In genomic region chr7:112679513-112680245, GRCm38 (mm10) we compare ENCODE assay signal across 8 mouse cellular contexts. TPM values are rescaled to one million over a fixed set of nuclear protein-coding genes. Genes with fewer than 3 reads are reported as not detected.
DNase-seq lines count a peak whose midpoint lies in the region; ATAC-seq and TF ChIP-seq lines count a peak whose summit lies in the region.

No protein-coding gene starts in this region.

- peak overlapping the region; percentile 94 for H3K9ac ChIP-seq in ES-Bruce4 (ENCODE audit: low read depth, poor library complexity, severe bottlenecking)
- peak overlapping the region; percentile 98 for H3K9ac ChIP-seq in heart, embryonic 11.5 days (ENCODE audit: low read depth, low read length)
- H3K9ac ChIP-seq in kidney, embryonic 14.5 days (ENCODE audit: low read depth, low read length) = peak overlapping the region; percentile 98
- peak overlapping the region; percentile 97 for H3K9ac ChIP-seq in liver, adult 2 months (ENCODE audit: low read depth, low read length)
- peak overlapping the region; percentile 75 for H3K9ac ChIP-seq in neural tube, embryonic 11.5 days (ENCODE audit: low read length)

- H3K79me2 ChIP-seq in liver, adult 2 months (ENCODE audit: control insufficient read depth, insufficient read depth, low read length) = peaks cover 14% of the 10 kb centered on the region; the same call in 1 of the 2 replicates

- H3K4me3 ChIP-seq in ES-Bruce4 (ENCODE audit: low read depth, low read length) = peak overlapping the region; percentile 86
- peak overlapping the region; percentile 93 for H3K4me3 ChIP-seq in forebrain, embryonic 10.5 days
- peak overlapping the region; percentile 89 for H3K4me3 ChIP-seq in heart, embryonic 11.5 days (ENCODE audit: low read depth, low read length)
- H3K4me3 ChIP-seq in kidney, embryonic 14.5 days (ENCODE audit: low read length) = peak overlapping the region; percentile 70
- peak overlapping the region; percentile 73 for H3K4me3 ChIP-seq in liver, adult 2 months (ENCODE audit: insufficient read depth, low read depth, low read length)
- H3K4me3 ChIP-seq in neural tube, embryonic 11.5 days (ENCODE audit: low read depth, low read length) = peak overlapping the region; percentile 95

- TF ChIP-seq POLR2A in ES-Bruce4 (IDR thresholded peaks at IDR 0.05; ENCODE audit: insufficient read depth, low read length) = no peak
- no peak for TF ChIP-seq POLR2A in liver, adult 2 months (IDR thresholded peaks at IDR 0.05; ENCODE audit: extremely low read depth, insufficient read depth, low read length)

- H3K27ac ChIP-seq in ES-Bruce4 (ENCODE audit: insufficient read depth, low read length) = peak overlapping the region; percentile 35
- peak overlapping the region; percentile 98 for H3K27ac ChIP-seq in forebrain, embryonic 10.5 days
- peak overlapping the region; percentile 99 for H3K27ac ChIP-seq in heart, embryonic 11.5 days (ENCODE audit: low read depth, low read length)
- peak overlapping the region; percentile 92 for H3K27ac ChIP-seq in kidney, embryonic 14.5 days (ENCODE audit: low read depth, low read length)
- peak overlapping the region; percentile 42 for H3K27ac ChIP-seq in liver, adult 2 months (replicated peaks; ENCODE audit: insufficient read depth, low read depth, low read length)
- peak overlapping the region; percentile 93 for H3K27ac ChIP-seq in neural tube, embryonic 11.5 days (ENCODE audit: low read depth, low read length)

- no peak for TF ChIP-seq EP300 in ES-Bruce4 (IDR thresholded peaks at IDR 0.05; ENCODE audit: insufficient read depth, low read depth, low read length)

- peak; percentile 43 to 62 for DNase-seq in adrenal gland, postnatal 4 days (ENCODE audit: low spot score in 2 of 2)
- DNase-seq in forebrain, embryonic 10.5 days (ENCODE audit: extremely low spot score, low spot score) = peak; percentile 86
- peak; percentile 45 for DNase-seq in liver, adult 2 months (ENCODE audit: extremely low read depth, low read depth, low spot score)
- DNase-seq in neural tube, embryonic 11.5 days (ENCODE audit: low spot score) = peak; percentile 79
- peak; percentile 71 to 73 for DNase-seq in urinary bladder, postnatal 4 days (ENCODE audit: low spot score in 2 of 2)

- H3K36me3 ChIP-seq in ES-Bruce4 (ENCODE audit: control insufficient read depth, insufficient read depth, low read length, poor library complexity, severe bottlenecking) = peaks cover 3% of the 10 kb centered on the region; the same call in 1 of the 2 replicates
- H3K36me3 ChIP-seq in forebrain, embryonic 10.5 days (replicated peaks) = no peaks in the 10 kb centered on the region
- H3K36me3 ChIP-seq in heart, embryonic 11.5 days (ENCODE audit: control insufficient read depth, insufficient read depth, low read length) = no peaks in the 10 kb centered on the region
- H3K36me3 ChIP-seq in kidney, embryonic 14.5 days (ENCODE audit: control insufficient read depth, insufficient read depth, low read length) = no peaks in the 10 kb centered on the region
- H3K36me3 ChIP-seq in liver, adult 2 months (ENCODE audit: control insufficient read depth, insufficient read depth, low read length) = no peaks in the 10 kb centered on the region
- no peaks in the 10 kb centered on the region for H3K36me3 ChIP-seq in neural tube, embryonic 11.5 days (ENCODE audit: control insufficient read depth, insufficient read depth, low read length)

- H3K27me3 ChIP-seq in ES-Bruce4 (ENCODE audit: control insufficient read depth, insufficient read depth, low read length, poor library complexity, severe bottlenecking) = no peaks in the 10 kb centered on the region
- H3K27me3 ChIP-seq in forebrain, embryonic 10.5 days (ENCODE audit: poor library complexity, severe bottlenecking) = peaks cover 19% of the 10 kb centered on the region
- no peaks in the 10 kb centered on the region for H3K27me3 ChIP-seq in heart, embryonic 11.5 days (ENCODE audit: control insufficient read depth, insufficient read depth, low read length)
- H3K27me3 ChIP-seq in kidney, embryonic 14.5 days (ENCODE audit: control insufficient read depth, insufficient read depth, low read length) = no peaks in the 10 kb centered on the region
- H3K27me3 ChIP-seq in liver, adult 2 months (ENCODE audit: control insufficient read depth, insufficient read depth, low read length) = no peaks in the 10 kb centered on the region
- no peaks in the 10 kb centered on the region for H3K27me3 ChIP-seq in neural tube, embryonic 11.5 days (ENCODE audit: control insufficient read depth, insufficient read depth, low read length)

- TF ChIP-seq CTCF in ES-Bruce4 (IDR thresholded peaks at IDR 0.05; ENCODE audit: low read depth, low read length) = no peak
- TF ChIP-seq CTCF in liver, adult 2 months (IDR thresholded peaks at IDR 0.05; ENCODE audit: low read depth, low read length) = no peak

- no peaks in the 10 kb centered on the region for H3K9me3 ChIP-seq in ES-Bruce4 (replicated peaks; ENCODE audit: control insufficient read depth, insufficient read depth, low read length, poor library complexity, severe bottlenecking)
- no peaks in the 10 kb centered on the region; the same call in 1 of the 2 replicates for H3K9me3 ChIP-seq in forebrain, embryonic 10.5 days
- H3K9me3 ChIP-seq in heart, embryonic 11.5 days (replicated peaks; ENCODE audit: control insufficient read depth, low read length) = no peaks in the 10 kb centered on the region
- no peaks in the 10 kb centered on the region; the same call in 1 of the 2 replicates for H3K9me3 ChIP-seq in kidney, embryonic 14.5 days (ENCODE audit: control insufficient read depth, low read length)
- H3K9me3 ChIP-seq in neural tube, embryonic 11.5 days (ENCODE audit: control insufficient read depth, low read length) = no peaks in the 10 kb centered on the region

- ATAC-seq in heart, embryonic 11.5 days (replicated peaks; ENCODE audit: insufficient number of reproducible peaks, low FRiP score, low TSS enrichment) = peak; percentile 58
- peak; percentile 73 for ATAC-seq in kidney, embryonic 14.5 days (ENCODE audit: low FRiP score, low TSS enrichment)
- peak; percentile 60 for ATAC-seq in neural tube, embryonic 11.5 days (ENCODE audit: insufficient read depth, low FRiP score, low TSS enrichment)

- peak overlapping the region; percentile 71 for H3K4me2 ChIP-seq in heart, embryonic 11.5 days
- H3K4me2 ChIP-seq in kidney, embryonic 14.5 days (replicated peaks; ENCODE audit: low read depth, low read length) = peak overlapping the region; percentile 81
- H3K4me2 ChIP-seq in neural tube, embryonic 11.5 days (ENCODE audit: low read depth) = peak overlapping the region; percentile 81

- WGBS in forebrain, embryonic 10.5 days = under 1% methylated on average over 89 of the region's 95 CpGs
- under 1% methylated on average over 70 of the region's 95 CpGs for WGBS in heart, embryonic 11.5 days (ENCODE audit: insufficient replicate concordance)
- WGBS in kidney, embryonic 14.5 days = under 1% methylated on average over 78 of the region's 95 CpGs
- WGBS in liver, adult 2 months = 2% methylated on average over 95 of the region's 95 CpGs
- WGBS in neural tube, embryonic 11.5 days = under 1% methylated on average over 64 of the region's 95 CpGs

- peaks cover 7% of the 10 kb centered on the region for H3K4me1 ChIP-seq in ES-Bruce4 (ENCODE audit: control insufficient read depth, insufficient read depth, low read length)
- peaks cover 51% of the 10 kb centered on the region for H3K4me1 ChIP-seq in forebrain, embryonic 10.5 days
- H3K4me1 ChIP-seq in heart, embryonic 11.5 days (ENCODE audit: control insufficient read depth, insufficient read depth, low read length) = peaks cover 31% of the 10 kb centered on the region
- H3K4me1 ChIP-seq in kidney, embryonic 14.5 days (ENCODE audit: control insufficient read depth, insufficient read depth, low read length) = peaks cover 12% of the 10 kb centered on the region
- H3K4me1 ChIP-seq in liver, adult 2 months (ENCODE audit: control insufficient read depth, insufficient read depth, low read length) = peaks cover 5% of the 10 kb centered on the region; the same call in 1 of the 2 replicates
- H3K4me1 ChIP-seq in neural tube, embryonic 11.5 days (ENCODE audit: control insufficient read depth, insufficient read depth, low read length) = peaks cover 20% of the 10 kb centered on the region

RNA-seq across cellular contexts. Expression of gene Tead1, which starts 0.6 kb away (rescaled TPM):
- polyA plus RNA-seq in ES-Bruce4 (2011; ENCODE audit: insufficient read depth, insufficient read length, low read depth, missing spikeins) = 210 and 214 TPM in 2 replicates
- 10 to 100 TPM; 66.2 to 74.8 TPM for total RNA-seq in adrenal gland, postnatal 4 days (2021)
- 18.1 and 18.4 TPM in 2 replicates for polyA plus RNA-seq in forebrain, embryonic 10.5 days (2016; fragmentation: Nextera tagmentation; extraction: Ambion mirVana)
- polyA plus RNA-seq in heart, embryonic 11.5 days (2014; fragmentation: Nextera tagmentation; extraction: Ambion mirVana) = 23.2 and 35.5 TPM in 2 replicates
- 30.1 and 36.8 TPM in 2 replicates for polyA plus RNA-seq in kidney, embryonic 14.5 days (2014; fragmentation: Nextera tagmentation; extraction: Ambion mirVana)
- total RNA-seq in liver, adult 2 months (2014; rRNA removed) = 4.1 and 5.9 TPM in 2 replicates
- 2.2 and 2.3 TPM in 2 replicates for polyA plus RNA-seq in liver, adult 2 months (2012; rRNA removed)
- 11.9 and 13.2 TPM in 2 replicates for polyA plus RNA-seq in neural tube, embryonic 11.5 days (2014; fragmentation: Nextera tagmentation; extraction: Ambion mirVana)

Comparison
In these comparisons a context has a peak if more than half of its experiments do, and no peak if none do; other contexts are left out.
1. Peak in every context shown above with its lines: DNase-seq, ATAC-seq, H3K4me3 ChIP-seq and H3K27ac ChIP-seq.
2. H3K27ac ChIP-seq: peak in every context shown above with its lines; median percentile 99 in heart, embryonic 11.5 days; 98 in forebrain, embryonic 10.5 days; 93 in neural tube, embryonic 11.5 days; 92 in kidney, embryonic 14.5 days; 42 in liver, adult 2 months; 35 in ES-Bruce4.